Mouse (Mus musculus) ES-Bruce4 (cell line): ENCODE measurements around the gene Krtap5-4. TPM values are rescaled to one million over a fixed set of nuclear protein-coding genes. Genes with fewer than 3 reads are reported as not detected.

Experiments
- H3K27ac ChIP-seq: 2 replicates; pipeline ENCODE4 v1.5.1; 2012; ENCODE audit warnings: low read length, inconsistent platforms; ENCODE audit not compliant: insufficient read depth
- H3K27me3 ChIP-seq: 2 replicates; pipeline ENCODE4 v1.6.1; 2012; ENCODE audit warnings: mild to moderate bottlenecking, low read length, inconsistent platforms; ENCODE audit not compliant: control insufficient read depth, poor library complexity, insufficient read depth, severe bottlenecking
- H3K36me3 ChIP-seq: 2 replicates; pipeline ENCODE4 v1.6.1; 2012; ENCODE audit warnings: inconsistent platforms, mild to moderate bottlenecking, low read length, moderate library complexity; ENCODE audit not compliant: control insufficient read depth, poor library complexity, insufficient read depth, severe bottlenecking
- H3K4me1 ChIP-seq: one replicate; pipeline ENCODE4 v1.8.1; 2011; ENCODE audit warnings: low read length; ENCODE audit not compliant: control insufficient read depth, insufficient read depth
- H3K4me3 ChIP-seq: 2 replicates; pipeline ENCODE4 v1.5.1; 2011; ENCODE audit warnings: low read depth, mild to moderate bottlenecking, low read length
- H3K9ac ChIP-seq: 2 replicates; pipeline ENCODE4 v1.6.1; 2012; ENCODE audit warnings: low read depth, mild to moderate bottlenecking, inconsistent platforms; ENCODE audit not compliant: poor library complexity, severe bottlenecking
- H3K9me3 ChIP-seq: replicated peaks from 2 replicates; pipeline ENCODE4 v1.6.1; 2012; ENCODE audit warnings: mild to moderate bottlenecking, low read length, inconsistent platforms; ENCODE audit not compliant: control insufficient read depth, poor library complexity, insufficient read depth, severe bottlenecking
- CTCF ChIP-seq: IDR thresholded peaks from one replicate; pipeline ENCODE4 v1.8.1; 2011; ENCODE audit warnings: low read depth, low read length
- EP300 ChIP-seq: IDR thresholded peaks from 2 replicates; pipeline ENCODE4 v1.6.1; 2011; ENCODE audit warnings: low read depth, low read length; ENCODE audit not compliant: insufficient read depth
- POLR2A ChIP-seq: IDR thresholded peaks from one replicate; pipeline ENCODE4 v1.8.1; 2011; ENCODE audit warnings: low read length; ENCODE audit not compliant: insufficient read depth
- polyA plus RNA-seq: library from polyadenylated mRNA; stranded (reverse); fragments of >200 nt; gene quantifications from 2 replicates; pipeline ENCODE4 v1.2.4, GENCODE M21; 2011; ENCODE audit warnings: low read depth; ENCODE audit not compliant: missing spikeins, insufficient read depth, insufficient read length

Gene Krtap5-4
- polyA plus RNA-seq, 1 experiment: not detected

- Histone ChIP-seq H3K27ac (no peak overlapping the region), H3K9ac (no peak overlapping the region), H3K4me3 (no peak overlapping the region), H3K4me1 (no peaks in the 10 kb centered on the region), H3K9me3 (no peaks in the 10 kb centered on the region), H3K27me3 (no peaks in the 10 kb centered on the region), H3K36me3 (no peaks in the 10 kb centered on the region)
- TF ChIP-seq CTCF (peak; percentile 95), EP300 (no peak)
Measured at GRCm38 (mm10) chr7:142334246-142334645, 30.9 kb downstream of the Krtap5-4 start.

DNA sequence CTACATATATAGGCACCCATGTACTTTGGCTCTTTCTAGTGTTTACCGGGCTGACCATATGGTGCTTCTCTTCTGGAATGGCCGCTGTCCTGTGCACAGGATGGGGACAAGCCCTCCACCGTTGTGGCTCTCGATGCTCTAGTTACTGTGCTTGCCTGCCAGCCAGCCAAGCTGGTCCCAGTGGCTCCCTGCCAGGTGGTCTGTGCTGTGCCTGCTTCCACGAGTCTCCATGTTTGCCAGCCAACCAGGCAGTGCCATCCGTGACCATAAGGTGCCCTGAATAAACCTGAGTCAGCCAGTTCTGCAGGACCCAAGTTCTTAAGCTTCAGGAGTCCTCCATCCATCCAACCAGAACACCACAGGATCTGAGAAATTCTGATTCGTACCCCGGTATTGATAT is 31.8 kb downstream of the Krtap5-4 start:
- Histone ChIP-seq H3K9me3 (no peaks in the 10 kb centered on the region), H3K36me3 (no peaks in the 10 kb centered on the region)

GRCm38 (mm10) chr7:142340269-142340970 is 37.1 kb downstream of the Krtap5-4 start:
- TF ChIP-seq POLR2A: no peak
- TF ChIP-seq EP300: no peak
- no peaks in the 10 kb centered on the region for H3K27me3 ChIP-seq
- no peak overlapping the region for H3K4me3 ChIP-seq
- no peaks in the 10 kb centered on the region for H3K36me3 ChIP-seq
- H3K4me1 ChIP-seq: no peaks in the 10 kb centered on the region
- no peaks in the 10 kb centered on the region for H3K9me3 ChIP-seq
- no peak overlapping the region for H3K27ac ChIP-seq
- H3K9ac ChIP-seq: no peak overlapping the region

More for the DNA sequence above, 31.8 kb downstream of the Krtap5-4 start:
- Histone ChIP-seq H3K4me1 (no peaks in the 10 kb centered on the region), H3K9ac (no peak overlapping the region), H3K27ac (no peak overlapping the region), H3K4me3 (no peak overlapping the region), H3K27me3 (no peaks in the 10 kb centered on the region)
- TF ChIP-seq POLR2A (no peak), CTCF (no peak), EP300 (no peak)

DNA sequence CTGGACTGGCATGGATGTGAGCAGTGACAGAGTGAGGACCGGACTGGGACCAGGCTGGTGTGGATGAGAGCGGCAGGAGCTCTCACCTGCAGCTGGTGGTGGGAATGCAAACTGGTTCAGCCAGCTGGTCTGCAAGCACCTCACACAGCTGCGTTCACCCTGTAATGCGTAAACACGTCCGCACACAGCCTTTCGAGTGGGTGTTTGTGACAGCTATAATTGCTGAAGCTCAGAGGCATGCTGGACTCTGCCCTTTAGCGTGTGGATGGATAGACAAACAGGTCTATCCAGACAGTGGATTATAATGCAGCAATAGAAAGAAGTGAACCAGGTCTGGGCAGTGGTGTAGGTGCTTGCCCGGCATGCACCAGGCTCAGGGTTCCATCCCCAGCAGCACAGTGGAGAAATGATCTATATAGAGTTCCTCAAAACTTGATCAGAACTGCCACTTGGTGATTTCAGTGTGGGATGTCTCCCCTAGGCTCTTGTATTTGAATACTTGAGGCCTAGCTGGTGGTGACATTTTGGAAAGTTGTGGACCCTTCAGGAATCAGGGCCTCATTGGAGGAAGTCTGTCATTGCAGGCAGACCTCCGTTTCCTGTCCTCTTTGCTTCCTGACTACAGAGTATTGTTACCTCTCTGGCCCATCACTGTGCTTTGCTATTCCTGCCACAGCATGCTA is 38.4 kb downstream of the Krtap5-4 start:
- Histone ChIP-seq H3K9me3 (no peaks in the 10 kb centered on the region), H3K9ac (no peak overlapping the region), H3K27ac (no peak overlapping the region), H3K4me3 (no peak overlapping the region), H3K4me1 (no peaks in the 10 kb centered on the region), H3K36me3 (no peaks in the 10 kb centered on the region), H3K27me3 (no peaks in the 10 kb centered on the region)
- TF ChIP-seq CTCF: no peak
- TF ChIP-seq POLR2A: no peak
- TF ChIP-seq EP300: no peak

DNA sequence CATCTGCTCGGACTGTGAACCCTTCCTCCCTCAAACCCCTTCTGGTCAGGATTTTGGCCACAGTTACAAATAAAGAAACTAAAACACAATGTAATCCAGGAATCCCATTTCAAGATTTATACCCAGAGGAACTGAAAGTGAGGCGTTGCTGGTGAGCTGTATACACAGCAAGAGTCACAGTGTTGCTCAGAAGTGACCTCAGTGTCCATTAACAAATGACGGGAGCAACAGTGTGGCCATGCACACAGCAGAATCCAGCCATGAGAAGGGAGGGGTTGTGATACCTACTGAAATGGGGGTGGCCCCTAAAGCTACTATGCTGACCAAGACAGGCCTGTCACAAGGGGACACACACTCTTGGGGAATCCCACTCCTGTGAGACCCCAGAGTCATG is 38.9 kb downstream of the Krtap5-4 start:
- Histone ChIP-seq H3K9me3 (no peaks in the 10 kb centered on the region), H3K4me1 (no peaks in the 10 kb centered on the region), H3K4me3 (no peak overlapping the region), H3K27ac (no peak overlapping the region), H3K9ac (no peak overlapping the region), H3K27me3 (no peaks in the 10 kb centered on the region), H3K36me3 (no peaks in the 10 kb centered on the region)
- TF ChIP-seq EP300 (no peak), CTCF (no peak), POLR2A (no peak)

- Histone ChIP-seq H3K9me3 (no peaks in the 10 kb centered on the region), H3K36me3 (no peaks in the 10 kb centered on the region), H3K4me1 (no peaks in the 10 kb centered on the region), H3K4me3 (no peak overlapping the region), H3K27ac (no peak overlapping the region), H3K9ac (no peak overlapping the region), H3K27me3 (no peaks in the 10 kb centered on the region)
- TF ChIP-seq POLR2A: no peak
- no peak for TF ChIP-seq CTCF
- TF ChIP-seq EP300: no peak
Measured at GRCm38 (mm10) chr7:142347542-142347941, 44.2 kb downstream of the Krtap5-4 start.
